Mouse (Mus musculus) natural killer cell, adult 2 months (primary cell): ENCODE measurements around the gene Larp1b.

Experiments
- DNase-seq, 2 experiments: peaks; one replicate each; pipeline ENCODE4 v3.0.0; 2022; ENCODE audit warnings: low spot score in 2 of 2

Larp1b gene

GRCm38 (mm10) chr3:41021980-41022379, 72.4 kb downstream of the Larp1b start:
- DNase-seq: no peak

- DNase-seq: no peak
These were observed 81.1 kb downstream of the Larp1b start for GRCm38 (mm10) chr3:41030705-41031104.

GRCm38 (mm10) chr3:41031286-41032210, 81.9 kb downstream of the Larp1b start:
- no peak for DNase-seq

GRCm38 (mm10) chr3:41038297-41038916, 88.8 kb downstream of the Larp1b start:
- no peak for DNase-seq

- no peak for DNase-seq
These were observed 91.6 kb downstream of the Larp1b start for GRCm38 (mm10) chr3:41041241-41041640.

- peak; percentile 2 to 13 for DNase-seq
These were observed 92.7 kb downstream of the Larp1b start for GRCm38 (mm10) chr3:41042195-41042938.

- DNase-seq: no peak
These were observed 94.2 kb downstream of the Larp1b start for GRCm38 (mm10) chr3:41043756-41044354.

GRCm38 (mm10) chr3:41047838-41048237, 98.2 kb downstream of the Larp1b start:
- DNase-seq: no peak

GRCm38 (mm10) chr3:41053334-41053733, 103.7 kb downstream of the Larp1b start:
- DNase-seq: no peak

GRCm38 (mm10) chr3:41058395-41058794, 108.8 kb downstream of the Larp1b start:
- DNase-seq: no peak

GRCm38 (mm10) chr3:41059249-41059648, 109.6 kb downstream of the Larp1b start:
- DNase-seq: no peak

GRCm38 (mm10) chr3:41061831-41062565, 112.4 kb downstream of the Larp1b start:
- DNase-seq: no peak

GRCm38 (mm10) chr3:41062758-41063157, 113.1 kb downstream of the Larp1b start:
- no peak for DNase-seq

GRCm38 (mm10) chr3:41065320-41065719, 115.7 kb downstream of the Larp1b start:
- DNase-seq: no peak

- DNase-seq: no peak
These were observed 120.9 kb downstream of the Larp1b start for GRCm38 (mm10) chr3:41070519-41070918.

- no peak for DNase-seq
These were observed 125.7 kb downstream of the Larp1b start for GRCm38 (mm10) chr3:41075376-41075775.

- DNase-seq: no peak
These were observed 129.0 kb downstream of the Larp1b start for GRCm38 (mm10) chr3:41078673-41079072.

GRCm38 (mm10) chr3:41080724-41081123, 131.1 kb downstream of the Larp1b start:
- DNase-seq: no peak

- peak in 1 of 2 experiments; percentile 10 for DNase-seq
These were observed 132.1 kb downstream of the Larp1b start for GRCm38 (mm10) chr3:41081474-41082301.

- no peak for DNase-seq
These were observed 132.9 kb downstream of the Larp1b start for GRCm38 (mm10) chr3:41082520-41082884.
